Mouse (Mus musculus): ENCODE results near the gene Nox1.

Gene Nox1

GRCm38 (mm10) chrX:134132295-134132694 lies 89.5 kb downstream of the Nox1 start:
- no peak for ATAC-seq (ENCODE audit: insufficient number of reproducible peaks, low FRiP score, low TSS enrichment)

GRCm38 (mm10) chrX:134128549-134128948 lies 93.2 kb downstream of the Nox1 start:
- no peak for ATAC-seq (ENCODE audit: insufficient number of reproducible peaks, low FRiP score, low TSS enrichment)

GRCm38 (mm10) chrX:134116417-134116816 lies 105.3 kb downstream of the Nox1 start:
- no peak for ATAC-seq (ENCODE audit: insufficient number of reproducible peaks, low FRiP score, low TSS enrichment)

GRCm38 (mm10) chrX:134111767-134112166 lies 110.0 kb downstream of the Nox1 start:
- ATAC-seq (ENCODE audit: insufficient number of reproducible peaks, low FRiP score, low TSS enrichment) = no peak

- ATAC-seq (ENCODE audit: insufficient number of reproducible peaks, low FRiP score, low TSS enrichment) = no peak
Measured at GRCm38 (mm10) chrX:134102641-134103040, 119.1 kb downstream of the Nox1 start.

GRCm38 (mm10) chrX:134085453-134085852 lies 136.3 kb downstream of the Nox1 start:
- no peak for ATAC-seq (ENCODE audit: insufficient number of reproducible peaks, low FRiP score, low TSS enrichment)

GRCm38 (mm10) chrX:134059764-134060163 lies 162.0 kb downstream of the Nox1 start:
- 0 out of 2 replicates have a peak, but pooled peaks have one; percentile 4 for ATAC-seq (ENCODE audit: insufficient number of reproducible peaks, low FRiP score, low TSS enrichment)

- ATAC-seq (ENCODE audit: insufficient number of reproducible peaks, low FRiP score, low TSS enrichment) = peak; percentile 91
Measured at GRCm38 (mm10) chrX:134058987-134059712, 162.6 kb downstream of the Nox1 start, which contains the start of gene Cstf2. TSS of gene Cstf2 (plus strand) at chrX:134059187.

GRCm38 (mm10) chrX:134058040-134058875 lies 163.5 kb downstream of the Nox1 start:
- ATAC-seq (ENCODE audit: insufficient number of reproducible peaks, low FRiP score, low TSS enrichment) = 0 out of 2 replicates have a peak, but pooled peaks have one; percentile 8

- no peak for ATAC-seq (ENCODE audit: insufficient number of reproducible peaks, low FRiP score, low TSS enrichment)
Measured at GRCm38 (mm10) chrX:134056897-134057296, 164.9 kb downstream of the Nox1 start.

- no peak for ATAC-seq (ENCODE audit: insufficient number of reproducible peaks, low FRiP score, low TSS enrichment)
Measured at GRCm38 (mm10) chrX:134048994-134049393, 172.8 kb downstream of the Nox1 start.
